Mouse (Mus musculus): ENCODE measurements around the gene Nans. TPM values are rescaled to one million over a fixed set of nuclear protein-coding genes. Genes with fewer than 3 reads are reported as not detected.

The Nans gene
- polyA plus RNA-seq, 1 experiment from 2014 or later: 62.2 TPM

GRCm38 (mm10) chr4:46507736-46508460 lies 18.9 kb downstream of the Nans start:
- Histone ChIP-seq H3K9me3 (replicated peaks) (peaks cover 4% of the 10 kb centered on the region), H3K4me1 (replicated peaks) (peaks cover 7% of the 10 kb centered on the region; the same call in 1 of the 2 replicates), H3K27ac (ENCODE audit: poor library complexity, severe bottlenecking) (peak overlapping the region; percentile 51; the same call in 1 of the 2 replicates), H3K27me3 (replicated peaks) (peaks cover 7% of the 10 kb centered on the region; the same call in 1 of the 2 replicates), H3K4me2 (peak overlapping the region; percentile 97), H3K36me3 (peaks cover 17% of the 10 kb centered on the region), H3K9ac (no peak overlapping the region), H3K4me3 (peak overlapping the region; percentile 69)
- 12% methylated on average over 16 of the region's 16 CpGs for WGBS
- peak; percentile 40; the same call in 1 of the 2 replicates for ATAC-seq (ENCODE audit: insufficient number of reproducible peaks, low FRiP score)

- H3K4me2 ChIP-seq: peak overlapping the region; percentile 30
- peaks cover 23% of the 10 kb centered on the region for H3K4me1 ChIP-seq (replicated peaks)
- H3K36me3 ChIP-seq: no peaks in the 10 kb centered on the region
- H3K9ac ChIP-seq: no peak overlapping the region
- peak; percentile 57 for ATAC-seq (ENCODE audit: insufficient number of reproducible peaks, low FRiP score)
- peaks cover 11% of the 10 kb centered on the region for H3K9me3 ChIP-seq (replicated peaks)
- 22% methylated on average over 2 of the region's 2 CpGs for WGBS
- H3K27ac ChIP-seq (ENCODE audit: poor library complexity, severe bottlenecking): 0 out of 2 replicates have a peak overlapping the region, but pooled peaks have one; percentile 19
- peaks cover 39% of the 10 kb centered on the region for H3K27me3 ChIP-seq (replicated peaks)
- no peak overlapping the region for H3K4me3 ChIP-seq
These were observed 31.4 kb downstream of the Nans start for GRCm38 (mm10) chr4:46520491-46520890.

GRCm38 (mm10) chr4:46521457-46521856 lies 32.4 kb downstream of the Nans start:
- Histone ChIP-seq H3K4me2 (peak overlapping the region; percentile 30; the same call in 1 of the 2 replicates), H3K9me3 (replicated peaks) (peaks cover 11% of the 10 kb centered on the region), H3K9ac (no peak overlapping the region), H3K27me3 (replicated peaks) (peaks cover 41% of the 10 kb centered on the region), H3K4me1 (replicated peaks) (peaks cover 23% of the 10 kb centered on the region), H3K4me3 (no peak overlapping the region), H3K36me3 (no peaks in the 10 kb centered on the region), H3K27ac (ENCODE audit: poor library complexity, severe bottlenecking) (no peak overlapping the region)
- 45% methylated on average over 10 of the region's 10 CpGs for WGBS
- ATAC-seq (ENCODE audit: insufficient number of reproducible peaks, low FRiP score): no peak

GRCm38 (mm10) chr4:46523324-46523723 lies 34.3 kb downstream of the Nans start:
- Histone ChIP-seq H3K4me1 (replicated peaks) (peaks cover 31% of the 10 kb centered on the region), H3K36me3 (no peaks in the 10 kb centered on the region), H3K4me3 (no peak overlapping the region), H3K4me2 (no peak overlapping the region), H3K27me3 (replicated peaks) (peaks cover 34% of the 10 kb centered on the region), H3K9me3 (replicated peaks) (peaks cover 11% of the 10 kb centered on the region), H3K9ac (no peak overlapping the region), H3K27ac (ENCODE audit: poor library complexity, severe bottlenecking) (no peak overlapping the region)
- no peak for ATAC-seq (ENCODE audit: insufficient number of reproducible peaks, low FRiP score)
- 89% methylated on average over 4 of the region's 4 CpGs for WGBS

- WGBS: 82% methylated on average over 3 of the region's 3 CpGs
- H3K9ac ChIP-seq: no peak overlapping the region
- H3K4me2 ChIP-seq: no peak overlapping the region
- no peak overlapping the region for H3K27ac ChIP-seq (ENCODE audit: poor library complexity, severe bottlenecking)
- peaks cover 14% of the 10 kb centered on the region for H3K4me1 ChIP-seq (replicated peaks)
- peaks cover 37% of the 10 kb centered on the region for H3K27me3 ChIP-seq (replicated peaks)
- H3K4me3 ChIP-seq: no peak overlapping the region
- peaks cover 8% of the 10 kb centered on the region for H3K9me3 ChIP-seq (replicated peaks)
- H3K36me3 ChIP-seq: no peaks in the 10 kb centered on the region
- no peak for ATAC-seq (ENCODE audit: insufficient number of reproducible peaks, low FRiP score)
These were observed 37.2 kb downstream of the Nans start for GRCm38 (mm10) chr4:46526226-46526625.

GRCm38 (mm10) chr4:46526798-46527557 lies 37.9 kb downstream of the Nans start:
- 21% methylated on average over 17 of the region's 17 CpGs for WGBS
- Histone ChIP-seq H3K27me3 (replicated peaks) (peaks cover 39% of the 10 kb centered on the region), H3K9ac (peak overlapping the region; percentile 66), H3K9me3 (replicated peaks) (peaks cover 2% of the 10 kb centered on the region; the same call in 1 of the 2 replicates), H3K4me1 (replicated peaks) (peaks cover 8% of the 10 kb centered on the region), H3K27ac (ENCODE audit: poor library complexity, severe bottlenecking) (peak overlapping the region; percentile 6), H3K36me3 (no peaks in the 10 kb centered on the region), H3K4me2 (peak overlapping the region; percentile 91), H3K4me3 (peak overlapping the region; percentile 47)
- ATAC-seq (ENCODE audit: insufficient number of reproducible peaks, low FRiP score): peak; percentile 74

- peak overlapping the region; percentile 66 for H3K9ac ChIP-seq
- peaks cover 8% of the 10 kb centered on the region for H3K4me1 ChIP-seq (replicated peaks)
- peaks cover under 1% of the 10 kb centered on the region; the same call in 1 of the 2 replicates for H3K9me3 ChIP-seq (replicated peaks)
- H3K4me3 ChIP-seq: peak overlapping the region; percentile 47
- H3K27ac ChIP-seq (ENCODE audit: poor library complexity, severe bottlenecking): peak overlapping the region; percentile 6; the same call in 1 of the 2 replicates
- H3K36me3 ChIP-seq: no peaks in the 10 kb centered on the region
- H3K27me3 ChIP-seq (replicated peaks): peaks cover 39% of the 10 kb centered on the region
- H3K4me2 ChIP-seq: peak overlapping the region; percentile 91
- 4% methylated on average over 6 of the region's 7 CpGs for WGBS
- ATAC-seq (ENCODE audit: insufficient number of reproducible peaks, low FRiP score): peak; percentile 87
These were observed 38.5 kb downstream of the Nans start for GRCm38 (mm10) chr4:46527558-46527926.

GRCm38 (mm10) chr4:46529722-46530121 lies 40.7 kb downstream of the Nans start:
- peaks cover 45% of the 10 kb centered on the region for H3K27me3 ChIP-seq (replicated peaks)
- no peaks in the 10 kb centered on the region for H3K9me3 ChIP-seq (replicated peaks)
- ATAC-seq (ENCODE audit: insufficient number of reproducible peaks, low FRiP score): no peak
- H3K4me3 ChIP-seq: no peak overlapping the region
- H3K27ac ChIP-seq (ENCODE audit: poor library complexity, severe bottlenecking): no peak overlapping the region
- no peak overlapping the region for H3K4me2 ChIP-seq
- no peak overlapping the region for H3K9ac ChIP-seq
- H3K36me3 ChIP-seq: no peaks in the 10 kb centered on the region
- 54% methylated on average over 7 of the region's 7 CpGs for WGBS
- peaks cover 16% of the 10 kb centered on the region for H3K4me1 ChIP-seq (replicated peaks)

- ATAC-seq (ENCODE audit: insufficient number of reproducible peaks, low FRiP score): no peak
- H3K36me3 ChIP-seq: no peaks in the 10 kb centered on the region
- H3K4me3 ChIP-seq: no peak overlapping the region
- no peak overlapping the region for H3K4me2 ChIP-seq
- peaks cover 18% of the 10 kb centered on the region for H3K4me1 ChIP-seq (replicated peaks)
- no peak overlapping the region for H3K9ac ChIP-seq
- no peaks in the 10 kb centered on the region for H3K9me3 ChIP-seq (replicated peaks)
- H3K27me3 ChIP-seq (replicated peaks): peaks cover 62% of the 10 kb centered on the region
- 71% methylated on average over 2 of the region's 2 CpGs for WGBS
- H3K27ac ChIP-seq (ENCODE audit: poor library complexity, severe bottlenecking): no peak overlapping the region
These were observed 43.5 kb downstream of the Nans start for GRCm38 (mm10) chr4:46532511-46532910.

GRCm38 (mm10) chr4:46532926-46533325 lies 43.9 kb downstream of the Nans start:
- no peak overlapping the region for H3K4me3 ChIP-seq
- H3K36me3 ChIP-seq: no peaks in the 10 kb centered on the region
- no peak for ATAC-seq (ENCODE audit: insufficient number of reproducible peaks, low FRiP score)
- 75% methylated on average over 7 of the region's 7 CpGs for WGBS
- H3K4me1 ChIP-seq (replicated peaks): peaks cover 18% of the 10 kb centered on the region
- no peak overlapping the region for H3K9ac ChIP-seq
- no peak overlapping the region for H3K4me2 ChIP-seq
- peaks cover 66% of the 10 kb centered on the region for H3K27me3 ChIP-seq (replicated peaks)
- H3K27ac ChIP-seq (ENCODE audit: poor library complexity, severe bottlenecking): no peak overlapping the region
- no peaks in the 10 kb centered on the region for H3K9me3 ChIP-seq (replicated peaks)
